ENCODE assay signal across 21 mouse cellular contexts in genomic region chr17:24667011-24667410, GRCm38 (mm10). TPM values are rescaled to one million over a fixed set of nuclear protein-coding genes. Genes with fewer than 3 reads are reported as not detected.
DNase-seq lines count a peak whose midpoint lies in the region; ATAC-seq and TF ChIP-seq lines count a peak whose summit lies in the region.
"Not testable (repeated sequence)": the region's sequence is repeated elsewhere in the genome, so short reads cannot be mapped to it uniquely, and the experiment has no call there.
"Had no signal": no experiment of that assay in that cellular context is flagged by ENCODE, and none has a peak within 500 bp of the region (broad histone marks: within the 10 kb centered on the region; RNA-seq: fewer than 3 reads in every experiment).

No protein-coding gene starts in this region.

- not testable (repeated sequence) for H3K27me3 ChIP-seq in MEL (ENCODE audit: control insufficient read depth in 1 of 2, insufficient read depth in 2 of 2, low read length in 2 of 2); forebrain, embryonic 13.5 days

- H3K79me2 ChIP-seq in MEL (ENCODE audit: control insufficient read depth, insufficient read depth, low read length, poor library complexity), result peaks cover 24% of the 10 kb centered on the region

- not testable (repeated sequence) for H3K4me3 ChIP-seq in MEL (ENCODE audit: control insufficient read depth in 1 of 2, insufficient read depth in 1 of 2, low read depth in 2 of 2, low read length in 2 of 2); forebrain, embryonic 13.5 days; gastrocnemius, adult 2 months

- intact Hi-C loops in gastrocnemius, adult 2 months (cut with DNase I), result loop anchor here (5.0 to 10.0 kb wide), 2 partner anchors 52 to 125 kb away; no protein-coding TSS in a partner anchor

- not testable (repeated sequence) for TF ChIP-seq CTCF in MEL (IDR thresholded peaks at IDR 0.05 in 2 of 3, conservative IDR thresholded peaks at IDR 0.05 in 1 of 3; ENCODE audit: control insufficient read depth in 1 of 3, insufficient read depth in 1 of 3, low read depth in 2 of 3, low read length in 3 of 3, poor library complexity in 1 of 3, severe bottlenecking in 1 of 3); gastrocnemius, adult 2 months (IDR thresholded peaks at IDR 0.05)

- WGBS in forebrain, embryonic 13.5 days, result 81% methylated on average over 7 of the region's 7 CpGs

- H3K4me1 ChIP-seq in MEL (ENCODE audit: control insufficient read depth in 1 of 2, insufficient read depth in 2 of 2, low read length in 2 of 2), result peaks cover 0 to 22% of the 10 kb centered on the region in 2 experiments; a peak in 3 of 4 replicates
- peaks cover 29% of the 10 kb centered on the region for H3K4me1 ChIP-seq in forebrain, embryonic 13.5 days

- not testable (repeated sequence) for ATAC-seq in forebrain, embryonic 13.5 days

- not testable (repeated sequence) for H3K9me3 ChIP-seq in MEL (replicated peaks; ENCODE audit: insufficient read depth, low read length); forebrain, embryonic 13.5 days (replicated peaks)

- peak; percentile 64 for DNase-seq in 416B (ENCODE audit: low read depth)
- peak; percentile 30 for DNase-seq in MEL (ENCODE audit: low read depth, low spot score)
- DNase-seq in MN1 (ENCODE audit: low spot score), result peak; percentile 68
- peak; percentile 43 for DNase-seq in cerebellum, adult 9-11 months
- DNase-seq in gastrocnemius, adult 2 months, result not testable (repeated sequence)

- not testable (repeated sequence) for TF ChIP-seq RAD21 in MEL (IDR thresholded peaks at IDR 0.05; ENCODE audit: low read depth, low read length)

- H3K9ac ChIP-seq in MEL (ENCODE audit: control insufficient read depth, low read depth, low read length, poor library complexity, severe bottlenecking), result not testable (repeated sequence)
- H3K9ac ChIP-seq in forebrain, embryonic 13.5 days, result 0 out of 2 replicates have a peak overlapping the region, but pooled peaks have one; percentile 2

- not testable (repeated sequence) for TF ChIP-seq EP300 in MEL (IDR thresholded peaks at IDR 0.05; ENCODE audit: low read depth in 1 of 2, low read length in 2 of 2)

- H3K27ac ChIP-seq in MEL (ENCODE audit: control insufficient read depth, low read depth, low read length); forebrain, embryonic 13.5 days: not testable (repeated sequence)
- H3K27ac ChIP-seq in gastrocnemius, adult 2 months, result 0 out of 2 replicates have a peak overlapping the region, but pooled peaks have one; percentile 12

- not testable (repeated sequence) for H3K4me2 ChIP-seq in forebrain, embryonic 13.5 days

- H3K36me3 ChIP-seq in MEL (ENCODE audit: control insufficient read depth in 1 of 2, insufficient read depth in 2 of 2, low read length in 2 of 2), result peaks cover 0 to 10% of the 10 kb centered on the region in 2 experiments; a peak in 2 of 4 replicates
- not testable (repeated sequence) for H3K36me3 ChIP-seq in forebrain, embryonic 13.5 days (ENCODE audit: poor library complexity, severe bottlenecking)

- not testable (repeated sequence) for TF ChIP-seq POLR2A in MEL (IDR thresholded peaks at IDR 0.05; ENCODE audit: control insufficient read depth in 1 of 2, insufficient read depth in 1 of 2, low read depth in 1 of 2, low read length in 2 of 2, poor library complexity in 1 of 2)

TF ChIP-seq in MEL, 35 proteins besides CTCF, POLR2A, EP300 and RAD21:
- TF ChIP-seq SIN3A (IDR thresholded peaks at IDR 0.05; ENCODE audit: low read length), result peak; percentile 44; the same call in 1 of the 2 replicates
TF ChIP-seq in MEL: peak in this region for 1; not testable (repeated sequence) for 34.

RNA-seq across cellular contexts. Expression of gene Zfp598, which starts 2.5 kb away (rescaled TPM):
- 21.9 and 22.2 TPM in 2 replicates for total RNA-seq in MEL (2012; rRNA removed)
- polyA plus RNA-seq in MEL (2012; ENCODE audit: insufficient read depth in 1 of 2, insufficient read length in 2 of 2, low read depth in 1 of 2, low replicate concordance in 2 of 2, missing spikeins in 1 of 2), result 10 to 100 TPM; 59.0 to 80.4 TPM
- 14.9 and 16.2 TPM in 2 replicates for polyA plus RNA-seq in forebrain, embryonic 13.5 days (2015; fragmentation: Nextera tagmentation; extraction: Ambion mirVana)
- 10 to 100 TPM; 22.1 to 24.5 TPM for total RNA-seq in gastrocnemius, adult 2 months (2021)

RNA-seq across cellular contexts. Expression of gene Npw, which starts 8.8 kb away (rescaled TPM):
- not detected in 2 replicates for total RNA-seq in MEL (2012; rRNA removed)
- polyA plus RNA-seq in MEL (2012; ENCODE audit: insufficient read depth in 1 of 2, insufficient read length in 2 of 2, low read depth in 1 of 2, low replicate concordance in 2 of 2, missing spikeins in 1 of 2), result not detected
- polyA plus RNA-seq in forebrain, embryonic 13.5 days (2015; fragmentation: Nextera tagmentation; extraction: Ambion mirVana), result not detected in 2 replicates
- not detected for total RNA-seq in gastrocnemius, adult 2 months (2021)
- total RNA-seq: adrenal gland, adult 18-20 months; adrenal gland, adult 2 months; adrenal gland, adult 8-10 months; adrenal gland, postnatal 10 days; adrenal gland, postnatal 14 days; adrenal gland, postnatal 25 days; adrenal gland, postnatal 36 days; adrenal gland, postnatal 4 days; CH12.LX; G1E had no signal
- polyA plus RNA-seq: brain, embryonic 14.5 days; CD4-positive, CD25-positive, alpha-beta regulatory T cell, adult 4 months; cerebellum, adult 2 months; G1E; Patski had no signal

RNA-seq across cellular contexts. Expression of gene Slc9a3r2, which starts 16.9 kb away (rescaled TPM):
- total RNA-seq in MEL (2012; rRNA removed), result 0.75 and 0.96 TPM in 2 replicates
- polyA plus RNA-seq in MEL (2012; ENCODE audit: insufficient read depth in 1 of 2, insufficient read length in 2 of 2, low read depth in 1 of 2, low replicate concordance in 2 of 2, missing spikeins in 1 of 2), result 1 to 10 TPM in 1 of 2 experiments, not detected in 1; 3.5 TPM
- polyA plus RNA-seq in forebrain, embryonic 13.5 days (2015; fragmentation: Nextera tagmentation; extraction: Ambion mirVana), result 15.0 and 16.0 TPM in 2 replicates
- 10 to 100 TPM; 27.8 to 52.9 TPM for total RNA-seq in gastrocnemius, adult 2 months (2021)
- polyA plus RNA-seq: activated CD4-positive, CD25-positive, alpha-beta regulatory T cell, adult 4 months; CD4-positive, CD25-positive, alpha-beta regulatory T cell, adult 4 months had no signal

RNA-seq across cellular contexts. Expression of gene Syngr3, which starts 22.7 kb away (rescaled TPM):
- total RNA-seq in MEL (2012; rRNA removed), result 0.15 TPM in 1 of 2 replicates, not detected in the other
- polyA plus RNA-seq in MEL (2012; ENCODE audit: insufficient read depth in 1 of 2, insufficient read length in 2 of 2, low read depth in 1 of 2, low replicate concordance in 2 of 2, missing spikeins in 1 of 2), result under 1 TPM in 1 of 2 experiments, not detected in 1; 0.68 TPM
- polyA plus RNA-seq in forebrain, embryonic 13.5 days (2015; fragmentation: Nextera tagmentation; extraction: Ambion mirVana), result 61.0 and 68.7 TPM in 2 replicates
- total RNA-seq in gastrocnemius, adult 2 months (2021), result not detected
- total RNA-seq: G1E had no signal

RNA-seq across cellular contexts. Expression of gene Gfer, which starts 28.9 kb away (rescaled TPM):
- 78.6 and 86.8 TPM in 2 replicates for total RNA-seq in MEL (2012; rRNA removed)
- 10 to 100 TPM in 1 of 2 experiments, not detected in 1; 83.0 TPM for polyA plus RNA-seq in MEL (2012; ENCODE audit: insufficient read depth in 1 of 2, insufficient read length in 2 of 2, low read depth in 1 of 2, low replicate concordance in 2 of 2, missing spikeins in 1 of 2)
- 40.7 and 42.5 TPM in 2 replicates for polyA plus RNA-seq in forebrain, embryonic 13.5 days (2015; fragmentation: Nextera tagmentation; extraction: Ambion mirVana)
- 10 to 100 TPM; 32.8 to 37.5 TPM for total RNA-seq in gastrocnemius, adult 2 months (2021)

Comparison
In these comparisons a context has a peak if more than half of its experiments do, and no peak if none do; other contexts are left out.
1. RNA of gene Slc9a3r2, which starts 16.9 kb away (total RNA-seq): 27.8 to 52.9 TPM in gastrocnemius, adult 2 months; 0.75 to 0.96 TPM in MEL; every median in the first group is over 10 times any median in the second.